Mouse (Mus musculus): ENCODE data around the gene Zglp1.
"Not testable (repeated sequence)": the region's sequence is repeated elsewhere in the genome, so short reads cannot be mapped to it uniquely, and the experiment has no call there.

Gene Zglp1

GRCm38 (mm10) chr9:21072641-21073040 is 5.7 kb upstream of the Zglp1 start:
- DNase-seq (ENCODE audit: low spot score): peak; percentile 27

- no peak for DNase-seq (ENCODE audit: low spot score)
Observed at GRCm38 (mm10) chr9:21062928-21063327, 4.0 kb downstream of the Zglp1 start.

- no peak for DNase-seq (ENCODE audit: low spot score)
Observed at GRCm38 (mm10) chr9:21051578-21051977, 15.3 kb downstream of the Zglp1 start.

GRCm38 (mm10) chr9:21045235-21045634 is 21.7 kb downstream of the Zglp1 start:
- DNase-seq (ENCODE audit: low spot score): no peak

GRCm38 (mm10) chr9:21044785-21045184 is 22.1 kb downstream of the Zglp1 start:
- not testable (repeated sequence) for DNase-seq (ENCODE audit: low spot score)

GRCm38 (mm10) chr9:21043563-21043962 is 23.3 kb downstream of the Zglp1 start:
- no peak for DNase-seq (ENCODE audit: low spot score)

- DNase-seq (ENCODE audit: low spot score): no peak
Observed at GRCm38 (mm10) chr9:21041308-21041707, 25.6 kb downstream of the Zglp1 start.

GRCm38 (mm10) chr9:21039779-21040178 is 27.1 kb downstream of the Zglp1 start:
- no peak for DNase-seq (ENCODE audit: low spot score)

- peak; percentile 45 for DNase-seq (ENCODE audit: low spot score)
Observed at GRCm38 (mm10) chr9:21037481-21037891, 29.4 kb downstream of the Zglp1 start.

GRCm38 (mm10) chr9:21036666-21037065 is 30.2 kb downstream of the Zglp1 start:
- DNase-seq (ENCODE audit: low spot score): no peak

GRCm38 (mm10) chr9:21036161-21036560 is 30.7 kb downstream of the Zglp1 start:
- no peak for DNase-seq (ENCODE audit: low spot score)

- DNase-seq (ENCODE audit: low spot score): no peak
Observed at GRCm38 (mm10) chr9:21035586-21035985, 31.3 kb downstream of the Zglp1 start.

- DNase-seq (ENCODE audit: low spot score): peak; percentile 52
Observed at GRCm38 (mm10) chr9:21034481-21035085, 32.3 kb downstream of the Zglp1 start.

- DNase-seq (ENCODE audit: low spot score): peak; percentile 87
Observed at GRCm38 (mm10) chr9:21033136-21033535, 33.8 kb downstream of the Zglp1 start.

- no peak for DNase-seq (ENCODE audit: low spot score)
Observed at GRCm38 (mm10) chr9:21032491-21032890, 34.4 kb downstream of the Zglp1 start.

GRCm38 (mm10) chr9:21031896-21032351 is 35.0 kb downstream of the Zglp1 start, which contains the start of gene Icam5:
Gene Icam5 (plus strand): TSS chr9:21032073.
- peak; percentile 29 for DNase-seq (ENCODE audit: low spot score)

- DNase-seq (ENCODE audit: low spot score): peak; percentile 61
Observed at GRCm38 (mm10) chr9:21031251-21031895, 35.5 kb downstream of the Zglp1 start.

GRCm38 (mm10) chr9:21030781-21031250 is 36.1 kb downstream of the Zglp1 start:
- DNase-seq (ENCODE audit: low spot score): peak; percentile 91

GRCm38 (mm10) chr9:21030055-21030600 is 36.8 kb downstream of the Zglp1 start:
- no peak for DNase-seq (ENCODE audit: low spot score)

GRCm38 (mm10) chr9:21029291-21030054 is 37.4 kb downstream of the Zglp1 start, which contains the start of gene Icam4:
Gene Icam4 (plus strand): TSS chr9:21029373.
- DNase-seq (ENCODE audit: low spot score): peak; percentile 85

GRCm38 (mm10) chr9:21028560-21029110 is 38.3 kb downstream of the Zglp1 start:
- DNase-seq (ENCODE audit: low spot score): no peak

GRCm38 (mm10) chr9:21027774-21028290 is 39.1 kb downstream of the Zglp1 start:
- DNase-seq (ENCODE audit: low spot score): peak; percentile 27

All from retina, embryonic 14.5 days (tissue).